Mouse (Mus musculus): Measurements from ENCODE around the gene Trim41.

DNA sequence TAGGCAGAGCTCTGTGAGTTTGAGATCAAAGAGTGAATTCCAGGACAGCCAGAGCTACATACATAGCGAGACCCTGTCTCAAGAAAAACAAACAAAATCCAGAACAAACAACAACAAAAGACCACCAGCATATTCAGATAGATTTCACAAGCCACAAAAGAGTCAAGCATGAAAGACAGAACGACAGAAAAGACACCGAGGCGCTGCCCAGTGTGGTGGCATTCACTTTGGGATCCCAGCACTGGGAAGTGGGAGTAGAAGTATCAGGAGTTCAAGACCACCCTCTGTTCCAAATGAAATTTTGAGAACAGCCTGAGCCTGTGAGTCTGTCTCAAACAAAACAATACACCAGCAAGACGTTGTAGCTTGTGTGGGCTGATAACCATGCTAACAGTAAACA lies 29.7 kb upstream of the Trim41 start:
- TF ChIP-seq POLR2A (IDR thresholded peaks at IDR 0.05; ENCODE audit: borderline replicate concordance, insufficient read depth, low read length) = no peak
- TF ChIP-seq CTCF (IDR thresholded peaks at IDR 0.05; ENCODE audit: borderline replicate concordance, insufficient read depth, low read depth, low read length) = no peak
